Mouse (Mus musculus): ENCODE measurements around the gene Csl.

Gene Csl

DNA sequence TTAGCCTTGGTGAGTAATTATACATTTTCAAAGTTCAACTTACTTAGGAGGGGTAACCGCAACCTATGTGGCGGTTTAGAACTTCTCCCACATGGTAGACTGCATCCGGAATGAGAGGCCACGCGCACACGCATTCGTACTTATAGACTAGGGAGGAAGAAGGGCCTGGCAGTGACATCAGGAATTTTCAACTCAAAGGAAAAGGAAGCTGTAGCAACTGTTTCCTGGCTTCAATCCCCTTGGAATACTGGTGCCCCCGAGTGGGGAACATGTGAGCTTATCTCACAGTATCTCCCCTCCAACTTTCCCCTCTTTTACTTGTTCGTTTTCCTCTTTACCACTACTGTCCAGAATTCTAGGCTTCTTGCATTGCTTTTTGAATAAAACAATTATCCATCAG is at the start of gene Csl:
Gene Csl, minus strand, starts transcription at position 101 of the 400 bp plus-strand sequence.
- no peak for DNase-seq

DNA sequence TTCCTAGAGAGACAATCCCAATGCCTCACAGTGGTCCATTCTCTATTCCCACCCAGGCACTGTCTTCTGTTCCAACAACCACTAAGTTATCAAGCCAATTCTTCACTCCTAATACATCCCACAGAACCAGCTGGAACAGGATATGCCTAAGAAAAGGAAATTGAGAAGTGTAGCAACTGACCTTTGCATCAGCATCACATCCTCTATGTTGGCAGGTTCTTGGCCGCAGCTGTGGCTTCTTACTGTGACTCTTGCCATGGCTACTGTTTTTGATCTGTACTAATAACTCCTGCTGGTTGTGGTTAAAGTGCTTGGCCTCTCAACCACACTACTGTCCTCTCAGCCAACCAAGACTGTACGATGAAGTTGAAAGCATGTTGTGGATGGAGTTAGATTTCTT is 30.0 kb upstream of the Csl start:
- no peak for DNase-seq

DNA sequence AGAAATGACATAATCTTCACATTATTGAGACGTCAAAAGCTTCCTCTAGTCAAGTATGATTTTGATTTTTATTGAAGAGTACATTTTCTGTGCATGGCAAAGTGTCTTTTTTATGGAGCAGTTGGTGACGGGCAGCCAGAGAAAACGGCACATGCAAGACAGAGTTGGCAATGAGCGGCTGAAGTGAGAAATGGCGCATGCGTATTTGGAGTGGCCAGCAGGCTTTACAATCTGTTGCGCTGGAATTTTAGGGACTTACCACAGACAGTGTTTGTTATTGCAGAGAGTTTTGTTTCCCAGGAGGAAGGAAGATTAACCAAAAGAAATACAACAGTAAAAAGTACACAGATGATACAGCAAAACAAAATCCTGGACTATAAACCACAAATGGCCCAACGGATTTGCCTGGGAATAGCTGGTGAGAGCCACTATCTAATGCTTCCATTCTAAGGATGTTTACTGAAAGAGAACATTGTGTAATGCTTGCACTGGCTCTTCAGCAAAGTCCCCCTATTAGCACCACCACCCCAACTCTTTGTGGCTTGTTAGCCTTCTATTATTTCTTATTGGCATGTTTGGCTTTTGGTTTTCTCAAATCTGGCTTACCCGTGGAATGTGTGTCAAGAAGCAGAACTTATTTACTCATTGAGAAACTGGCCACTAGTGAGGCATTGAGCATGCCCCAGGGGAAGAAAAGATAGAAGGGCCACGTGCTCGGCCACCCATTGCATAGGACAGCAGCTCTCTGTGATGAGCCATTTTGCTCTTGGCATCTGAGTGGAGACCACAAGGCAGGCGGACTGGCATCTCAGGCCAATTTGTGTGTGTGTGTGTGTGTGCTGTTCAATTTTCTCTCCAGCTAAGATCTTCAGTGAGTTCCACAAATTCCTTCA is 15.0 kb upstream of the Csl start:
- DNase-seq = no peak

DNA sequence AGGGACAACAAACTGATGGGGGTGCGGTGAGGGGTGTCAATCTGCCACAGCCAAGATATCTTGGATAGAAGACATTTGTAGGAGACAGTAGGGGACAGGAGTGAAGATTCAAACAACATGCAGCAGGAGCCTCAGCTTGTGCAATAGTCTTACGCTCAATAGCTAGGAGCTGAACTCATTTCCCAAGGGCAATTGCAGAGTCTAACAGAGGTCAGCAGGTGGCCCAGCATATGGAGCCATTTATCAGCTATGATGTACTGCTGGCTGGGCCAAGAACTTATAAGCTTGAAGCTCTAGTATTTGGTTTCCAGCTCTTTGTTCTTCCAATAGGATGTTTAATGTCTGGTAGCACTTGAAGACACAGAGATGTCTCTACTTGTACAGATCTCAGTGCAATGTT is 9.3 kb downstream of the Csl start:
- DNase-seq = no peak

DNA sequence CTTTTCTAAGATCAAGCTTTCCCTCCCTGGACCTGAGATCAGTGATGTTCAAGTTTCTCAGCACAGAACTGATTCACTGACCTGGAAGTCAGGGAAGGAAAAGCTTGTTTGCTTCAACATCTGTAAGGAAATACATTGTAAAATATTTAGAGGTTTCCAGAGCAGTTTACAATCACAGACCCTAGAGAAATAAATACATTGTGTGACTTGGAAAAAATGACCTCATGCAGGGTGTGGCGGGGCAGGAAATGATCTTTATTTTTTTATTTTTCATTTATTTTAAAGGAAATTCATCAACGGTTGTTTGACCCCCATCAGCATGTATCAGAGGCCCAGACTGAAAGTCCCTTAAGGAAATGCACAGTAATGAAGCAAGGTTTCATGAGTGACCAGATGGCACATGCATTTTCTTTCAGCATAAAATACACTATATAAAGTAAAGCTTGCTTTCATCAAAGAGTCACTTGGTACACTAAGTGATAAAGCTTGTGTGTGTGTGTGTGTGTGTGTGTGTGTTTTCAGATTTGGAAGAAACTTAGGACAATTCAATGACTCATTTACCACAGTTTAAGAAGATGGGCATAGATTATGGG is 10.7 kb downstream of the Csl start:
- DNase-seq = no peak

DNA sequence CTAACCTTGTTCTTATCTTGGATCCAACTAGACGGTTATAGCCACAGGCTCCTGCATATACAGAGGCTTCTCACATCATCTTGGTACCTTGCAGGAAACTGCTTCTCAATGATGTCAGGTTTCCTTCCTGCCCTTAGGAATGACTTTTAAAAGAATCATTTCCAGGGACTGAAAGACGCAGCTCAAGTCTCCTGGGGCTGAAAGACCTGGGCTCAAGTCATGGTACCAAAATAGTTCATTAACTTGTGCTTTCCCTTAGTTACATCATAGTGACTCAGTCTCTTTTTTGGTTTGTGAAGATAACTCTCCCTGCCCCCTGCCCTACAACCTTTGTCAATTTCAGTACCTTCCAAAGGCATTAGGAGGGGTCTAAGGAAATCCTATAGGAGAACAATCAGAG is 11.4 kb downstream of the Csl start:
- no peak for DNase-seq

- no peak for DNase-seq
Observed at GRCm38 (mm10) chr10:99741609-99742280, 17.7 kb downstream of the Csl start.

GRCm38 (mm10) chr10:99713129-99713528 is 46.3 kb downstream of the Csl start:
- no peak for DNase-seq

DNA sequence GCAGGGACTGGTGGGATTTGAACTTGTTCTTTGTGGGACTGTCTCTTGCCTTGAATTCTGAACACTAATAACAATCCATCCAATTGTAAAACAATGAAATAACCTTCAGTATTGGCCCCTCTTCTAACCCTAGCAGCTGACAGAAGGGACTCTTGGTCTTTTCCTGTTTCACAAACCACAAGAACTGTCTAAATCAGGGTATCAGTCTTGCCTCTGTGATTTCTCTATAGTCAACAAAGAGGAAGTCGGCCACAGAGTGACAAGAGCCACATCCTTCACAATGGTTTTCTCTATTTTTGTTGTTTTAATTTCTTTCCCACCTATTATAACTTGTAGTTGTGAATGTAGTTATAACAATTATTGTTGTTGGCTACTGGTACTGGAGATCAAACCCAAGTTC is 47.9 kb downstream of the Csl start:
- DNase-seq = no peak
